Mouse (Mus musculus): ENCODE measurements around the gene Cd200r1.

DNA sequence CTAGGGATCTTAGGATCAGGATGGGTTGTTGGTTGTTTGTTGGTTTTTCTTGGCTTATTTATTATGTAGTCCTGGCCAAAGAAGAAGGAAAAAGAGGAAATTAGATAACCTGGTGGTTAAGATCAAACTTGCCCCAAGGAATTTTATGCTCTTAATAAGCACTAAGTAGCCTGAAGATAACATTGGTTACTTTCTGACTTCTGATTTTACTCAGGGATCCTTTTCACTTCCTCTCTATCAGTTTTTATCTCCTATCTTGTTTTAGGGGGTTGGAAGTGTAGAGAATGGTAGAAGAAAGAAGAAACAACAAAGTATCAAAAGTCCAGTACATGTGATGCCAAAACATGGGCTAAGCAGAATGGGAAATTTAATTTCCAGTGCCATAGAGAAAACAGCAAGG, 40.4 kb downstream of the Cd200r1 start:
- no peak for TF ChIP-seq CTCF (IDR thresholded peaks at IDR 0.05; ENCODE audit: low read depth, low read length)
- TF ChIP-seq GATA1 (IDR thresholded peaks at IDR 0.05; ENCODE audit: borderline replicate concordance, low read length), result no peak
- TF ChIP-seq GATA2 (IDR thresholded peaks at IDR 0.05; ENCODE audit: borderline replicate concordance, low read depth, low read length), result no peak
- TF ChIP-seq TAL1 (conservative IDR thresholded peaks at IDR 0.05; ENCODE audit: low read depth, low read length), result no peak

All from G1E (cell line).